Mouse (Mus musculus): ENCODE measurements around the gene Jmjd6. TPM values are rescaled to one million over a fixed set of nuclear protein-coding genes. Genes with fewer than 3 reads are reported as not detected.

Gene Jmjd6
- total and polyA plus RNA-seq, 3 experiments: 106 to 116 (median 109) TPM

- Histone ChIP-seq H3K79me2 (replicated peaks; ENCODE audit: control insufficient read depth, extremely low read depth, insufficient read depth, poor library complexity, severe bottlenecking) (no peaks in the 10 kb centered on the region), H3K27me3 (replicated peaks) (peaks cover 23% of the 10 kb centered on the region), H3K4me2 (ENCODE audit: insufficient read depth, low read depth, poor library complexity, severe bottlenecking) (no peak overlapping the region), H3K36me3 (replicated peaks in 1 of 2; ENCODE audit: control insufficient read depth in 1 of 2, insufficient read depth in 1 of 2, low read length in 1 of 2) (no peaks in the 10 kb centered on the region), H3K27ac (ENCODE audit: insufficient read depth, low read depth) (no peak overlapping the region), H3K4me3 (replicated peaks in 1 of 3; ENCODE audit: low read depth in 2 of 3, low read length in 2 of 3, poor library complexity in 1 of 3) (no peak overlapping the region), H3K4me1 (ENCODE audit: control insufficient read depth in 1 of 2, insufficient read depth in 2 of 2) (peaks cover 5 to 13% of the 10 kb centered on the region in 2 experiments; a peak in 3 of 4 replicates), H3K9ac (ENCODE audit: insufficient read depth, low read depth) (no peak overlapping the region), H3K9me3 (replicated peaks; ENCODE audit: low read length) (no peaks in the 10 kb centered on the region)
- DNase-seq (ENCODE audit: extremely low read depth): no peak
- in situ Hi-C loops (cut with MboI; ENCODE audit: low pct_ligation_motif_present, low pct_unique_long_range_greater_than_20kb, low sequenced_read_pairs) (loop anchor here (10.0 kb wide), 1 partner anchor 292 kb away; no protein-coding TSS in a partner anchor), dilution Hi-C loops (cut with MboI; ENCODE audit: extremely low pct_ligation_motif_present, extremely low pct_unique_long_range_greater_than_20kb, low sequenced_read_pairs) (no loop called here)
- TF ChIP-seq IRF4 (IDR thresholded peaks at IDR 0.05; ENCODE audit: low read depth, low read length): no peak
Observed at GRCm38 (mm10) chr11:116882446-116882845, 39.2 kb upstream of the Jmjd6 start.

GRCm38 (mm10) chr11:116881440-116881839 is 38.2 kb upstream of the Jmjd6 start:
- H3K27me3 ChIP-seq (replicated peaks): peaks cover 14% of the 10 kb centered on the region
- H3K9me3 ChIP-seq (replicated peaks; ENCODE audit: low read length): no peaks in the 10 kb centered on the region
- H3K9ac ChIP-seq (ENCODE audit: insufficient read depth, low read depth): no peak overlapping the region
- TF ChIP-seq ETS1 (conservative IDR thresholded peaks at IDR 0.05; ENCODE audit: low read depth, low read length): no peak
- TF ChIP-seq CHD1 (IDR thresholded peaks at IDR 0.05; ENCODE audit: low read depth, low read length): no peak
- TF ChIP-seq ZKSCAN1 (IDR thresholded peaks at IDR 0.05; ENCODE audit: borderline replicate concordance, low read depth, low read length): no peak
- TF ChIP-seq ZNF384 (IDR thresholded peaks at IDR 0.05; ENCODE audit: low read depth, low read length): no peak
- no peak for TF ChIP-seq USF2 (conservative IDR thresholded peaks at IDR 0.05; ENCODE audit: low read depth, low read length)
- H3K79me2 ChIP-seq (replicated peaks; ENCODE audit: control insufficient read depth, extremely low read depth, insufficient read depth, poor library complexity, severe bottlenecking): no peaks in the 10 kb centered on the region
- no peak overlapping the region for H3K4me2 ChIP-seq (ENCODE audit: insufficient read depth, low read depth, poor library complexity, severe bottlenecking)
- in situ Hi-C loops (cut with MboI; ENCODE audit: low pct_ligation_motif_present, low pct_unique_long_range_greater_than_20kb, low sequenced_read_pairs): loop anchor here (10.0 kb wide), 1 partner anchor 293 kb away; no protein-coding TSS in a partner anchor
- no peak overlapping the region for H3K4me3 ChIP-seq (replicated peaks in 1 of 3; ENCODE audit: low read depth in 2 of 3, low read length in 2 of 3, poor library complexity in 1 of 3)
- DNase-seq (ENCODE audit: extremely low read depth): no peak
- dilution Hi-C loops (cut with MboI; ENCODE audit: extremely low pct_ligation_motif_present, extremely low pct_unique_long_range_greater_than_20kb, low sequenced_read_pairs): no loop called here
- peaks cover 5 to 13% of the 10 kb centered on the region in 2 experiments; a peak in 3 of 4 replicates for H3K4me1 ChIP-seq (ENCODE audit: control insufficient read depth in 1 of 2, insufficient read depth in 2 of 2)
- no peak overlapping the region for H3K27ac ChIP-seq (ENCODE audit: insufficient read depth, low read depth)
- no peaks in the 10 kb centered on the region for H3K36me3 ChIP-seq (replicated peaks in 1 of 2; ENCODE audit: control insufficient read depth in 1 of 2, insufficient read depth in 1 of 2, low read length in 1 of 2)

GRCm38 (mm10) chr11:116880839-116881238 is 37.6 kb upstream of the Jmjd6 start:
- no peak overlapping the region for H3K4me2 ChIP-seq (ENCODE audit: insufficient read depth, low read depth, poor library complexity, severe bottlenecking)
- peaks cover under 1 to 7% of the 10 kb centered on the region in 2 experiments; a peak in 1 of 4 replicates for H3K4me1 ChIP-seq (ENCODE audit: control insufficient read depth in 1 of 2, insufficient read depth in 2 of 2)
- H3K9me3 ChIP-seq (replicated peaks; ENCODE audit: low read length): no peaks in the 10 kb centered on the region
- H3K4me3 ChIP-seq (replicated peaks in 1 of 3; ENCODE audit: low read depth in 2 of 3, low read length in 2 of 3, poor library complexity in 1 of 3): no peak overlapping the region
- H3K27me3 ChIP-seq (replicated peaks): peaks cover 10% of the 10 kb centered on the region
- dilution Hi-C loops (cut with MboI; ENCODE audit: extremely low pct_ligation_motif_present, extremely low pct_unique_long_range_greater_than_20kb, low sequenced_read_pairs): no loop called here
- no peak for TF ChIP-seq TBP (conservative IDR thresholded peaks at IDR 0.05; ENCODE audit: low read depth, low read length)
- no peak for TF ChIP-seq RCOR1 (conservative IDR thresholded peaks at IDR 0.05; ENCODE audit: low read depth, low read length)
- no peak for TF ChIP-seq JUN (IDR thresholded peaks at IDR 0.05; ENCODE audit: insufficient read depth, low read depth, low read length)
- no peak for TF ChIP-seq POLR2A (IDR thresholded peaks at IDR 0.05; ENCODE audit: low read depth, low read length)
- no peak for TF ChIP-seq MEF2A (IDR thresholded peaks at IDR 0.05; ENCODE audit: borderline replicate concordance, low read depth, low read length)
- TF ChIP-seq KAT2A (IDR thresholded peaks at IDR 0.05; ENCODE audit: insufficient replicate concordance, low read length): no peak
- TF ChIP-seq SIN3A (IDR thresholded peaks at IDR 0.05; ENCODE audit: low read length): no peak
- no peak for TF ChIP-seq MXI1 (IDR thresholded peaks at IDR 0.05; ENCODE audit: low read depth, low read length)
- no peak for TF ChIP-seq MAFK (IDR thresholded peaks at IDR 0.05; ENCODE audit: insufficient replicate concordance, low read length)
- no peak for TF ChIP-seq USF1 (IDR thresholded peaks at IDR 0.05; ENCODE audit: low read depth, low read length)
- TF ChIP-seq EP300 (IDR thresholded peaks at IDR 0.05; ENCODE audit: low read length): no peak
- TF ChIP-seq BHLHE40 (IDR thresholded peaks at IDR 0.05; ENCODE audit: low read depth, low read length): no peak
- no peak for TF ChIP-seq ETS1 (conservative IDR thresholded peaks at IDR 0.05; ENCODE audit: low read depth, low read length)
- no peak for TF ChIP-seq POLR2AphosphoS2 (IDR thresholded peaks at IDR 0.05; ENCODE audit: low read depth, low read length)
- no peak for TF ChIP-seq UBTF (IDR thresholded peaks at IDR 0.05; ENCODE audit: low read depth, low read length)
- TF ChIP-seq MAZ (IDR thresholded peaks at IDR 0.05; ENCODE audit: low read depth, low read length): no peak
- no peak for TF ChIP-seq SMC3 (IDR thresholded peaks at IDR 0.05; ENCODE audit: low read depth, low read length)
- TF ChIP-seq ZC3H11A (IDR thresholded peaks at IDR 0.05; ENCODE audit: low read depth, low read length): no peak
- no peak for TF ChIP-seq ELF1 (IDR thresholded peaks at IDR 0.05; ENCODE audit: low read depth, low read length)
- no peak for TF ChIP-seq CHD1 (IDR thresholded peaks at IDR 0.05; ENCODE audit: low read depth, low read length)
- H3K36me3 ChIP-seq (replicated peaks in 1 of 2; ENCODE audit: control insufficient read depth in 1 of 2, insufficient read depth in 1 of 2, low read length in 1 of 2): peaks cover 0 to 2% of the 10 kb centered on the region in 2 experiments
- no peak overlapping the region for H3K9ac ChIP-seq (ENCODE audit: insufficient read depth, low read depth)
- H3K27ac ChIP-seq (ENCODE audit: insufficient read depth, low read depth): no peak overlapping the region
- H3K79me2 ChIP-seq (replicated peaks; ENCODE audit: control insufficient read depth, extremely low read depth, insufficient read depth, poor library complexity, severe bottlenecking): no peaks in the 10 kb centered on the region
- in situ Hi-C loops (cut with MboI; ENCODE audit: low pct_ligation_motif_present, low pct_unique_long_range_greater_than_20kb, low sequenced_read_pairs): loop anchor here (10.0 kb wide), 1 partner anchor 294 kb away; no protein-coding TSS in a partner anchor
- DNase-seq (ENCODE audit: extremely low read depth): no peak

Data from CH12.LX (cell line).